Mouse (Mus musculus) kidney, adult 11 months (tissue): Measurements from ENCODE around the gene Celf5.
A peak's percentile ranks its signal among the peaks of the same experiment; 100 is the strongest.

Experiments
- DNase-seq: peaks from one replicate; pipeline ENCODE4 v3.0.0; 2022

The Celf5 gene

GRCm38 (mm10) chr10:81425236-81425850 is 57.2 kb downstream of the Celf5 start:
- peak; percentile 73 for DNase-seq

- peak; percentile 84 for DNase-seq
These were observed 58.1 kb downstream of the Celf5 start for GRCm38 (mm10) chr10:81424246-81425051.

GRCm38 (mm10) chr10:81423476-81424245 is 58.8 kb downstream of the Celf5 start:
- DNase-seq = peak; percentile 16

GRCm38 (mm10) chr10:81422661-81423217 is 59.8 kb downstream of the Celf5 start:
- DNase-seq = peak; percentile 11

GRCm38 (mm10) chr10:81422191-81422590 is 60.3 kb downstream of the Celf5 start:
- DNase-seq = peak; percentile 32

- peak; percentile 35 for DNase-seq
These were observed 60.8 kb downstream of the Celf5 start for GRCm38 (mm10) chr10:81421797-81422100.

- no peak for DNase-seq
These were observed 61.3 kb downstream of the Celf5 start for GRCm38 (mm10) chr10:81421041-81421796.

GRCm38 (mm10) chr10:81420191-81420767 is 62.2 kb downstream of the Celf5 start:
- DNase-seq = no peak

GRCm38 (mm10) chr10:81419111-81419928 is 63.2 kb downstream of the Celf5 start:
- DNase-seq = peak; percentile 13

GRCm38 (mm10) chr10:81418216-81419070 is 64.1 kb downstream of the Celf5 start:
- DNase-seq = peak; percentile 8

GRCm38 (mm10) chr10:81417227-81418215 is 65.0 kb downstream of the Celf5 start:
- DNase-seq = peak; percentile 35

GRCm38 (mm10) chr10:81416581-81417226 is 65.8 kb downstream of the Celf5 start:
- peak; percentile 92 for DNase-seq

- no peak for DNase-seq
These were observed 66.8 kb downstream of the Celf5 start for GRCm38 (mm10) chr10:81415549-81416310.

- DNase-seq = no peak
These were observed 67.4 kb downstream of the Celf5 start for GRCm38 (mm10) chr10:81415146-81415545.

- DNase-seq = peak; percentile 71
These were observed 67.8 kb downstream of the Celf5 start for GRCm38 (mm10) chr10:81414682-81415081.

- peak; percentile 92 for DNase-seq
These were observed 68.9 kb downstream of the Celf5 start for GRCm38 (mm10) chr10:81413310-81414261.
